Mouse (Mus musculus) frontal cortex, adult 2 months (tissue): ENCODE measurements around the gene Aknad1. TPM values are rescaled to one million over a fixed set of nuclear protein-coding genes. Genes with fewer than 3 reads are reported as not detected.

Experiments used
- polyA plus RNA-seq: library from polyadenylated mRNA; depleted of rRNA; stranded (reverse); fragments of >200 nt; gene quantifications from 2 replicates; pipeline ENCODE4 v1.2.3, GENCODE M21; 2012; rRNA removed

The Aknad1 gene
- polyA plus RNA-seq, 1 experiment: 0.04 TPM

Other genes starting within 250 kb of the Aknad1 start
- 1.2 and 1.4 TPM in 2 replicates for gene 1700013F07Rik, start 205.5 kb upstream of the Aknad1 start, polyA plus RNA-seq
- 20.0 and 21.7 TPM in 2 replicates for gene 5330417C22Rik, start 203.1 kb upstream of the Aknad1 start, polyA plus RNA-seq
- gene Tmem167b, start 177.2 kb upstream of the Aknad1 start, polyA plus RNA-seq: 18.2 and 18.5 TPM in 2 replicates
- gene Taf13, start 168.0 kb upstream of the Aknad1 start, polyA plus RNA-seq: 35.3 and 40.0 TPM in 2 replicates
- 58.7 and 71.0 TPM in 2 replicates for gene Wdr47, start 148.4 kb upstream of the Aknad1 start, polyA plus RNA-seq
- gene Clcc1, start 85.7 kb upstream of the Aknad1 start, polyA plus RNA-seq: 46.0 and 49.7 TPM in 2 replicates
- gene Gpsm2, start 17.3 kb upstream of the Aknad1 start, polyA plus RNA-seq: 12.7 and 13.7 TPM in 2 replicates
- 30.2 and 33.5 TPM in 2 replicates for gene Stxbp3, start 100.9 kb downstream of the Aknad1 start, polyA plus RNA-seq
- 0.14 and 0.17 TPM in 2 replicates for gene Fndc7, start 150.3 kb downstream of the Aknad1 start, polyA plus RNA-seq
- gene Prpf38b, start 172.1 kb downstream of the Aknad1 start, polyA plus RNA-seq: 95.5 and 105 TPM in 2 replicates
- gene Henmt1, start 200.2 kb downstream of the Aknad1 start, polyA plus RNA-seq: 1.4 and 1.6 TPM in 2 replicates
- gene Gm9857, start 200.8 kb downstream of the Aknad1 start, polyA plus RNA-seq: 0.38 and 0.61 TPM in 2 replicates